Mouse (Mus musculus): ENCODE results near the gene Lrrk1.

Lrrk1 gene

GRCm38 (mm10) chr7:66249426-66249825 is 138.7 kb downstream of the Lrrk1 start:
- no peak for DNase-seq

- no peak for DNase-seq
Measured at GRCm38 (mm10) chr7:66249020-66249419, 139.1 kb downstream of the Lrrk1 start.

GRCm38 (mm10) chr7:66248270-66248669 is 139.9 kb downstream of the Lrrk1 start:
- no peak for DNase-seq

GRCm38 (mm10) chr7:66247274-66248021 is 140.7 kb downstream of the Lrrk1 start:
- DNase-seq: peak in 1 of 2 experiments; percentile 36

GRCm38 (mm10) chr7:66246716-66247235 is 141.4 kb downstream of the Lrrk1 start:
- no peak for DNase-seq

GRCm38 (mm10) chr7:66245646-66246045 is 142.5 kb downstream of the Lrrk1 start:
- no peak for DNase-seq

GRCm38 (mm10) chr7:66243766-66244325 is 144.3 kb downstream of the Lrrk1 start:
- DNase-seq: no peak

GRCm38 (mm10) chr7:66241855-66242412 is 146.2 kb downstream of the Lrrk1 start:
- no peak for DNase-seq

GRCm38 (mm10) chr7:66238157-66238556 is 150.0 kb downstream of the Lrrk1 start:
- DNase-seq: no peak

- DNase-seq: no peak
Measured at GRCm38 (mm10) chr7:66233947-66234516, 154.1 kb downstream of the Lrrk1 start.

GRCm38 (mm10) chr7:66233141-66233946 is 154.8 kb downstream of the Lrrk1 start:
- DNase-seq: no peak

- DNase-seq: no peak
Measured at GRCm38 (mm10) chr7:66231861-66232260, 156.3 kb downstream of the Lrrk1 start.

GRCm38 (mm10) chr7:66230638-66231550 is 157.3 kb downstream of the Lrrk1 start:
- DNase-seq: peak; percentile 23 to 61

GRCm38 (mm10) chr7:66230246-66230637 is 157.9 kb downstream of the Lrrk1 start:
- no peak for DNase-seq

GRCm38 (mm10) chr7:66229433-66229832 is 158.7 kb downstream of the Lrrk1 start:
- no peak for DNase-seq

GRCm38 (mm10) chr7:66228610-66228920 is 159.6 kb downstream of the Lrrk1 start:
- no peak for DNase-seq

- no peak for DNase-seq
Measured at GRCm38 (mm10) chr7:66227814-66228609, 160.1 kb downstream of the Lrrk1 start.

GRCm38 (mm10) chr7:66225881-66226280 is 162.3 kb downstream of the Lrrk1 start:
- no peak for DNase-seq

GRCm38 (mm10) chr7:66224541-66224940 is 163.6 kb downstream of the Lrrk1 start:
- DNase-seq: no peak

GRCm38 (mm10) chr7:66223731-66224130 is 164.4 kb downstream of the Lrrk1 start:
- DNase-seq: no peak

- peak in 1 of 2 experiments; percentile 64 for DNase-seq
Measured at GRCm38 (mm10) chr7:66222621-66223091, 165.5 kb downstream of the Lrrk1 start.
